Mouse (Mus musculus) CD4-positive naive resting alpha-beta T cell, adult 57 days (primary cell): ENCODE measurements around the gene Prr30. TPM values are rescaled to one million over a fixed set of nuclear protein-coding genes. Genes with fewer than 3 reads are reported as not detected.

Experiments used
- total RNA-seq: library from RNA; stranded (reverse); gene quantifications from one replicate; pipeline ENCODE4 v1.2.4, GENCODE M21; 2023

Prr30 gene
- total RNA-seq: not detected

GRCm38 (mm10) chr14:101200230-101200629 lies at the start of gene Prr30:
Gene Prr30, minus strand, starts transcription at chr14:101200330.

